Mouse (Mus musculus): Measurements from ENCODE around the gene Hhex. TPM values are rescaled to one million over a fixed set of nuclear protein-coding genes. Genes with fewer than 3 reads are reported as not detected.

Gene Hhex
- polyA plus RNA-seq, 1 experiment = 8.2 TPM

DNA sequence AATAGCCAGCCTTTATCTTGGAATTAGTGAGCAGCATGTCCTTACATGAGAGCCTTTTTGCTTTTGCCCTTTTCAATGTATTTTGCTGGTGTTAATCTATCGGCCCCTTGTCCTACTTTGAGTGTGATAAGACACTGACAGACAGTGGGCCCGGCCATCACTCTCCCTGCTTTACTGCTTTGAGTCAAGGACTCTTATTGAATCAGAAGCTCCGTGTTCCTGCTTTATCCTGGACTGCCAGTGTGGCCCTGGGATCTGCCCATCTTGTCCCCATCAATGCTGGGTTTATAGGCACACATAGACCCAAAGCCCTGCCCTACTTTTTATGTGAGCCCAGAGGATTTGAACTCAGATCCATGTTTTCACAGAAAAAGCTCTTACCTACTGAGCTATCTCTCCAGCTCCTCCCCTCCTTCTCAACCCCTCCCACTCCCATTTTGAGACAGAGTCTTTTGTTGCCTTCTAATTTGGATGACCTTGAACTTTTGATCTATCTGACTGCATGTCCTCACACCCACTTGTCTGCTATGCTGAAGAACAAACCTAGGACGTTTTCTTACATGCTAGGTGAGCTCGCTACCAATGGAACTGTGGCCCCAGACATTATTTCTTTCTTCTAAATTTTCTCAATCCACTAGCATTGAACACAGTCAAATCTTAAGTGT is 53.3 kb downstream of the Hhex start:
- TF ChIP-seq POLR2A (IDR thresholded peaks at IDR 0.05; ENCODE audit: insufficient read depth, low read length) (no peak), CTCF (IDR thresholded peaks at IDR 0.05; ENCODE audit: low read depth, low read length) (no peak), EP300 (IDR thresholded peaks at IDR 0.05; ENCODE audit: insufficient read depth, low read depth, low read length) (no peak)

GRCm38 (mm10) chr19:37488608-37489262 is 54.1 kb downstream of the Hhex start:
- H3K4me1 ChIP-seq (ENCODE audit: control insufficient read depth, insufficient read depth, low read length) = peaks cover 2% of the 10 kb centered on the region
- no peaks in the 10 kb centered on the region for H3K27me3 ChIP-seq (ENCODE audit: control insufficient read depth, insufficient read depth, low read length, poor library complexity, severe bottlenecking)
- H3K36me3 ChIP-seq (ENCODE audit: control insufficient read depth, insufficient read depth, low read length, poor library complexity, severe bottlenecking) = no peaks in the 10 kb centered on the region
- TF ChIP-seq EP300 (IDR thresholded peaks at IDR 0.05; ENCODE audit: insufficient read depth, low read depth, low read length) (no peak), POLR2A (IDR thresholded peaks at IDR 0.05; ENCODE audit: insufficient read depth, low read length) (no peak), CTCF (IDR thresholded peaks at IDR 0.05; ENCODE audit: low read depth, low read length) (no peak)
- no peak overlapping the region for H3K9ac ChIP-seq (ENCODE audit: low read depth, poor library complexity, severe bottlenecking)
- peak overlapping the region; percentile 96 for H3K27ac ChIP-seq (ENCODE audit: insufficient read depth, low read length)
- H3K9me3 ChIP-seq (replicated peaks; ENCODE audit: control insufficient read depth, insufficient read depth, low read length, poor library complexity, severe bottlenecking) = no peaks in the 10 kb centered on the region
- H3K4me3 ChIP-seq (ENCODE audit: low read depth, low read length) = no peak overlapping the region

More for the DNA sequence above, 53.3 kb downstream of the Hhex start:
- Histone ChIP-seq H3K9ac (ENCODE audit: low read depth, poor library complexity, severe bottlenecking) (no peak overlapping the region), H3K36me3 (ENCODE audit: control insufficient read depth, insufficient read depth, low read length, poor library complexity, severe bottlenecking) (no peaks in the 10 kb centered on the region), H3K4me1 (ENCODE audit: control insufficient read depth, insufficient read depth, low read length) (peaks cover 2% of the 10 kb centered on the region), H3K9me3 (replicated peaks; ENCODE audit: control insufficient read depth, insufficient read depth, low read length, poor library complexity, severe bottlenecking) (no peaks in the 10 kb centered on the region), H3K4me3 (ENCODE audit: low read depth, low read length) (no peak overlapping the region), H3K27me3 (ENCODE audit: control insufficient read depth, insufficient read depth, low read length, poor library complexity, severe bottlenecking) (no peaks in the 10 kb centered on the region), H3K27ac (ENCODE audit: insufficient read depth, low read length) (peak overlapping the region; percentile 93)

Other genes with a start within 250 kb of the Hhex start
- 174 and 194 TPM in 2 replicates for gene March5, start 227.3 kb upstream of the Hhex start, polyA plus RNA-seq (2011; ENCODE audit: insufficient read depth, insufficient read length, low read depth, missing spikeins)
- 3.7 and 4.3 TPM in 2 replicates for gene Cpeb3, start 226.2 kb upstream of the Hhex start, polyA plus RNA-seq (2011; ENCODE audit: insufficient read depth, insufficient read length, low read depth, missing spikeins)
- 137 and 147 TPM in 2 replicates for gene Ide, start 97.0 kb upstream of the Hhex start, polyA plus RNA-seq (2011; ENCODE audit: insufficient read depth, insufficient read length, low read depth, missing spikeins)
- 130 and 146 TPM in 2 replicates for gene Kif11, start 58.4 kb upstream of the Hhex start, polyA plus RNA-seq (2011; ENCODE audit: insufficient read depth, insufficient read length, low read depth, missing spikeins)
- 14.3 and 14.6 TPM in 2 replicates for gene Exoc6, start 115.6 kb downstream of the Hhex start, polyA plus RNA-seq (2011; ENCODE audit: insufficient read depth, insufficient read length, low read depth, missing spikeins)

All from ES-Bruce4 (cell line).